Mouse (Mus musculus): Measurements from ENCODE around the gene Fgd5.
"Not testable (repeated sequence)": the region's sequence is repeated elsewhere in the genome, so short reads cannot be mapped to it uniquely, and the experiment has no call there.

Gene Fgd5

DNA sequence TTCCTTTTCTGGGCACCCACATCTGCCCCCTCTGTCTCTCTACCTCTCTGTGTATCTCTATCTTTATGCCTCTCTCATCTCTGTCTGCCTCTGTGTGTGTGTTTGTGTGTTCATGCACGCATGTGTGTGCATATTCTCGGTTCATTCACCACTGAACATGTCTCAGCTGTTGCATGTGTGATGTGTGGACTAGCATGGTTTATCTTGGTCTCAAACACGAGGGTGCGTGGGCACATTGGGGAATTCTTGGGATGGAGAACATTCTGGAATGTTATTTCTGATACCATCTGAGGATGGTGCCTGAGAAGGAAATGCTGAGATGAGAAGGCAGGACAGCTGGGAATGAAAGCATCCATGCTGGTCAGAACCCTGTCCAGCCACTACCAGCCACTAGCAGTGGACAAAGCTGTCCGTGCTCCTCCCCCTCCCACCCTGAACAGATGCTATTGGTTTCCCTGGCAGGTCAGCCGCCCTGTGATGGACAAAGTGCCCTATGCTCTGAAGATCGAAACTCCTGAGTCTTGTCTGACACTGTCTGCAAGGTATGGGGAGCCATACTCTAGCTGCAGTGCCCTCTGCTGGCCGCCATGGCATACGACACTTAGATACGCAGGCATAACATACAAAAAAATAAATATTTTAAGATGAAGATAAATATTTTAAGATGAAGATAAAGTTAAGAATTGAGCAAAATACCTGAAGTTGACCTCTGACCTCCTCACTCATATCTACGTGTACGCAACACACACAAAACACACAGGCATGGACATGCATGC lies 87.2 kb downstream of the Fgd5 start:
- DNase-seq (ENCODE audit: low read depth, low spot score): peak; percentile 20

DNA sequence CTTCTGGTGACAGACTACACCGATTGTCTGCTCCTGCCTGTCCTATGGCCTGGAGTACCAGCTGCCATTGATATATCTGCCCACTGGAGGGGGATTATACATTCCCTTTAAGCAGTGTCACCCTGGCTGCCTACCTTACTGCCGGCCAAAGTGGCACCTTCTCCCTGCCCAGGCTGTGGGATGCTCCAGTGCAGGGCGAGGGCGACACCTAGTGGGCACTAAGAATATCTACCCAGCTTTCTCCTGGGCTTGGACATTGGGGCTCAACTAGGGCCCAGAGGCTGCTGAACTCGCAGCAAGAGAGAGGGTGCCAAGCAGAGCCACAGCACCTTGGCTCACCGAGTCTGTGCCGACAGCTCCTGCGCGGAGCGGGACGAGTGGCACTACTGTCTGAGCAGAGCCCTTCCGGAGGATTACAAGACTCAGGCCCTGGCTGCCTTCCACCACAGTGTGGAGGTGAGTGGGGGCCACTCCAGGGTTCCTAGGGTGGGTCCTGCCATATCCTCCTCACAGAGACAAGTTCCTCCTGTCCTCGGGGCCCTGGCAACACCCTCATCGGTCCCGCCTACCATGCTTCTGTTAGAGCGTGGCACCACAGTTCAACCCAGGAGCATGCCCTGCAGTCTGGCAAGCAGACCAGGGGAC lies 88.6 kb downstream of the Fgd5 start:
- DNase-seq (ENCODE audit: low read depth, low spot score): peak; percentile 48

DNA sequence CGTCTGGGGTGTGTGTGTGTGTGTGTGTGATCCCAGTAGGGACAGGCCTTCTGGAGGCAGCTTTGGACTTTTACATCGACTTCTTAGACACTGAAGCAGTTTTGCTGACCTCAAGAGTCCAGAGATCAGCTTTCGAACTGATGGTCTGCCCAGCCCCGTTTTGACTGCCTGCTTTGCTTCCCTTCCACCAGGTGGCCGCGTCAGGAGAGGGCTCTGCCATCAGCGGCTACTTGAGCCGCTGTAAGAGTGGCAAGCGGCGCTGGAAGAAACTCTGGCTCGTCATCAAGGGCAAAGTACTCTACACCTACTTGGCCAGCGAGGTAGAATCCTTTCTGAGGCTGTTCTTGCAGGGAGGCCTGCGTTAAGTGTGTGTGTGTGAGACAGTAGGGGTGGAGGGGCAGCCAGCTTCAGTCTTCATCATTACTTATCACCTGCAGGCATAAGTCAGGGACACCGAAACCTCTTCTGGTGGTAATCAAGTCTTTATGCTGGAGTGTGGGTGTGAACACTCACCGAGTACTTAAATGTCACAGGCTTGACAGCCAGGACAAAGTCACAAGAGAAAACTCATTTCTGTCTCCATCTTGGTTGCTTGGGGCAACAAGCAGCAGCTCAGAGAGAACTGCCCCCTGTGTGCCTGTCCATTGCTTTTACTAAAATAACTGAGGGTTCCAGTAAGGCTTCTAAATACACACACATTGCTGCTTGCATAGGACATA lies 92.6 kb downstream of the Fgd5 start:
- DNase-seq (ENCODE audit: low read depth, low spot score): no peak

DNA sequence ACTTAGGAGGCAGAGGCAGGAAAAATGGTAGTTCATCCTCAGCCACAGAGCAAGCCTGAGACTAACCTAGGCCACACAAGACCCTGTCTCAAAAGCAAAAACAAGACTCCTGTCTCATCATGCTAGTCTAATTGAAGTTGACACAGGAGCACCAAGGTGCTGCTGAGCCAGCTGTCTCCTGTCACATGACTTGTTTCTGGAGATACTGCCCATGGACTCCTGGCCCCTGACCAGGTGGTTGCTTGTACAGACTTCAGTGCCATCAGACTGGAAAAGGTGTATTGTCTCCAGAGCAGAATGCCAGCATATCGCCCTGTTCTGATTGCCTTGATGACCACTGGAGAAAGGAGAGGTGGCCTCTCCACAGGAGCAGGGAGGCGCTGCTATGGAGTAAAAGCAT lies 102.1 kb downstream of the Fgd5 start:
- DNase-seq (ENCODE audit: low read depth, low spot score): no peak

DNA sequence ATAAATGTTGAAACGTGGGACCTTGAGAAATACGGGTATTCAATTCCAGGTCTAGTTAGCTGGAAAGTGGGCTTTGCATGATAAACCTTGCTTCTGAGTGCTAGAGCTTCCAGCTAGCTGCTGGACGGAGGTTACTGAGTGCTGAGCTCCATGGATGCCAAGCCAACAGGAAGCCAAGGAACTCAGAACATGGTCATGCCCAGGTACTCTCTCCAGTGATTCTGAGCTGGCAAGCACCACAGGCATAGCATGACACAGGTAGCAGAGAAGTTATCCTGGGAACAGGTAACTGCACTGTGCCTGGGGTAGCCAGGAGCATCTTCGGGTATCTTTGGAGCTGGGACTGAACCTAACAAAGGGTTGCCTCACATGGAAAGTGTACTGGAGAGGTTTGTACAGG lies 104.1 kb downstream of the Fgd5 start:
- DNase-seq (ENCODE audit: low read depth, low spot score): no peak

DNA sequence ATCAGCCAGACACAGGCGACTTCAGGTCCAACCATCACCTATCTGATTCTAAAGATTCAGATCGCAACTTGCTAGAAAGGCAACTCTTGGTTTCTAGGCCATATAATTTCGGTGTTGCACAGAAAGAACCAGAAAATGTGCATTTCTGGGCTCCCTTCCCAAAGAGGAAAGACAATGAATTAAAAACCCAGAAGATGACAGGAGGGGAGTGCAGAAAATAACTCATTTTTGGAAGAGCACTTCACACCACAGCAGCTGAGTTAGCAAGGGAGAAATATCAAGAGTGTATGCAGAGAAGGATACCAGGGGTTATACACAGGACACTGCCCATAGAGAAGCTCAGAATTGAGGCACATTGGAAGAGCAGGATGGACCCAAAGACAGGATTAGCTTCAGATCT lies 106.3 kb downstream of the Fgd5 start:
- DNase-seq (ENCODE audit: low read depth, low spot score): no peak

DNA sequence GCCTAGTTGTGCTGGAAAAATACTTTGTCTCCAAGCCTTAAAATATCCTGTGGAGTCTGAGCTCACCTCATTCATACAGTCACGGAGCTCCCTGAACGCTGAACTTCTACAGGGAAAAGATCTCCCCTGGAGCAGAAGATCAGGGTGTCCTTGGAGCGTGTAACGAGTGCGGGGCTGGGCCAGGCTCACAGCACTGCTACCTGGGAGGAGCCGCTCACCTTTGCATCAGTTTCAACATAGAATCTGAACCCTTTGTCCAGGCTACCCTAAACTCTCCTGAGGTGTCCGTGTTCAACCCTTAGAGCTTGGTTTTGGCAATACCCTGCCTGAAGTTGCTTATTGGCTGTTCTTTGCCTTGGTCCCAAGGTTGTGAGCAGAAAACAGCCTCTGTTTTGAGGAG lies 110.5 kb downstream of the Fgd5 start:
- not testable (repeated sequence) for DNase-seq (ENCODE audit: low read depth, low spot score)

DNA sequence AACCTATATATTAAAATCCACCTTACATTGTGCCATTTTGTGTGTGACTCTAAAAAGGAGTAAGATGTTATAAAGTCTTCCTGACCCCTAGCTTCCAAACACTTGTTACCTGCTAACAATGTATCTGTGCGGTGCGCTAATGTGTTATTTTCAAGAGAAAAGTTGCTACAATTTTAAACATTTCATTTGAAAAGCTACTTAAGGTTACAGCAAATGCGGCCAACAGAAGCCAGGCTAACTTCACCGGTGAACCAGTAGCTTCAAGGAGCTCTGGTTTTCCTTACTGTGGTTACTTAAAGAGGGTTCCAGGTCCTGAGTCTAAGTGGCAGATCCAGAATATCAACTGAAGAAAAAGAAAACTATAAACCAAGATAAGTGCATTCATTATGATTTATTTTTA lies 111.3 kb downstream of the Fgd5 start:
- DNase-seq (ENCODE audit: low read depth, low spot score): no peak

DNA sequence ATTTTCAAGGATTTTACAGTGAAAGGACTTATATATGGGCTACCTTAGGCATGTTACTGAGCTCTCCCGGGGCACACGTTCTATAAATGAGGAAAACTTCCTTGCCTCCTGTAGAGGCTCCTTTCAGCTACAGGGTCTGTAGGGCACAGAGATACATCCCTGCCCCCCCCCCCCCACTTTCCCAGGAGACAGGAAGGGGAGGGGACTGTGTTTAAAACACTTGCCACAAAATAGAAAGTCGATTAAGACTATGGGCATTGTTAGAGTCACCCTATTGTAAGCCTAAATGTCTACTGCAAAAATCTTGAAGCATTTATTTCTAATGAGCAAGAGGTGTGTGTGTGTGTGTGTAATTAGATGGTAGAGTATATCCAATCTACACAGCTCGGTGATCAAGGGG lies 111.8 kb downstream of the Fgd5 start:
- DNase-seq (ENCODE audit: low read depth, low spot score): no peak

DNA sequence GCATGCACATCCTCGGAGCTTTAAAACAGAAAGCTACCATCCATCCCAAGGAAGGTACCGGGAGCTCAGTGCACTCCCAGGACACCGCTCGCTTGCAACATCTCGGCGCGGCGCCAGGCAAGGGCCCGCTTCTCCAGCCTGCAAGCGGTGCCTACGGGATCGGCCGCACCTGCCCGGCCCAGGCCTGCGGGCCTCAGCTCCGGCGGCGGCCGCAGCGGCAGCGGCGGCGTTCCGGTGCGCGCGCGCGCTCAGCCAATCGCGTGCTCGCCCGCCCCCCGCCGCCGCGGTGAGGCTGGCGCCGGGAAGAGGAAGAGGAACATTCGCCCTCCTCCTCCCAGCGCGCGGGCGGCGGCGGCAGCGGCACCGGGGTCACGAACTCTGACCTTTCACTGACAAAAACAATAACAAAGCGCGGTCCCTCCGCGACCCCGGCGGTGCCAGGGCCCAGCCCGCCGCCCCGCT lies 112.5 kb downstream of the Fgd5 start, which contains the start of gene Nr2c2:
Gene Nr2c2, plus strand, starts transcription at position 261 of the 462 bp plus-strand sequence.
- DNase-seq (ENCODE audit: low read depth, low spot score): peak; percentile 68

DNA sequence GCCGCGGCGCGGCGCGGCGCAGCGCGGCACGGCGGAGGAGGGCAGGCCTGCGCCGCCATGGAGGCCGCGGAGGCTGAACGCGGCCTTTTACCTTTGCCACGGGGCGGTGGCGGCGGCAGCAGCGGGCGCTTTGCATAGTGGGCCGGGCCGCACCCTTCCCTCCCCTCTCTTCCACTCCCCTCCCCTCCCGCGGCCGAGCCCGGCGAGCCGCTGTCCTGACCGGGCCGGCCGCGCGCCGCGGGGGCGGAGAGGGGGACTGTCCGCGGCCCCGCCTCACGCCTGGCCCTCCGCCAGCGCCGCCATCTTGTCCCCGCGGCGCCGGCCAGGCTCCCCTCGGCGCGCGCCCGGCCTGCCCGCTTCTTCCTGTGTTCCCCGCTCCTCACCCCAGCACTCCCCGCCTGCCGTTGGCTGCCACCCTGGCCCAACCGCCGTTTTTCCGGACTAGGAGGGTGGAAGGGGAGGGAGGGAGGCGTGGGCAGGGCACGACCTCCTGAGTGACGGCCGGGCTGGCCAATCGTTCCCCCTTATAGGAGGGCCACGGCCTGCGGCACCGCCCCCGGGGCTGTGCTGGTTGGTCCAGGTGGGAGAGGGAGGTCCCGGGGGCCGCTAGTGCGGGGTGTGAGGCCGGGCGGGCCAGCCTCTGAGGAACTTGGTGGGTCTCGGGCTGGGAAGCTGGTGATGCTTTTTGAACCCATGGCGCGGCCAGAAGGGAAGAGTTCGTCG lies 113.2 kb downstream of the Fgd5 start:
- DNase-seq (ENCODE audit: low read depth, low spot score): peak; percentile 97

DNA sequence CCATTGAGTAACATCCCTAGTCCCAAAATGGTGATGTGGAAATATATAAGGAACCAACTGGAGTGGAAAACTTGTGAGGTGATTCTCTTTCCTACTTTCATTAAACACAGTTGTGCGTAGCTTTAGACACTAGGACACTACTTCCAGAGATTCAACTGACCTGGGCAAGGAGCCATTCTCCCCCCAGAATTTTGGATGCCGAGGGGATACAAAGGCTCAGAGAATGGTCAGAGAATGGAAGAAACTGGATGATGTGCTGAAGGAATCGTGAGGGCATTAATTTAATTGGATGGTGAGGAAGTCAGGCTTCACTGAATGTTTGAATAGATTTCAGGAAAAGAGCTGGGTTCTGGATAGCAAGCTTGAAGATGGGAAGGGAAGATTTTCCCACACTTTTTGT lies 114.1 kb downstream of the Fgd5 start:
- DNase-seq (ENCODE audit: low read depth, low spot score): no peak

DNA sequence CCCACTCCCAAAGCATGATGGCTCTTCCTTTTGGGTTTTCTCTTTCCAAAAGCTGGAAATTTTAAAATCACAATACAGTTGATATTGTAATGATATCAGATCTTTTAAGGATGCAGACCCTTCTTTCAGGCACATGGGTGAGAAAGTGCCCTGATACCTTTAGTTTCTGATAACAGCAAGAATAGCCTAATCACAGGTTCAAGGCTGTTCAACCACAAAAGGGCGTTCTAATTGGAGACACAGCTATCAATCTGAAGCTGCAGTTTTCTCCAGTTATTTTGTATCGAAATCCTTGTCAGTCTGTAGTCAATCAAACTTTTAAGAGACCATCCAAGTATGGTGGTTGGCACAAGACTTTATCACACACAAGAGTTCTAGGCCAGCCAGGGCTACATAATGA lies 115.2 kb downstream of the Fgd5 start:
- no peak for DNase-seq (ENCODE audit: low read depth, low spot score)

DNA sequence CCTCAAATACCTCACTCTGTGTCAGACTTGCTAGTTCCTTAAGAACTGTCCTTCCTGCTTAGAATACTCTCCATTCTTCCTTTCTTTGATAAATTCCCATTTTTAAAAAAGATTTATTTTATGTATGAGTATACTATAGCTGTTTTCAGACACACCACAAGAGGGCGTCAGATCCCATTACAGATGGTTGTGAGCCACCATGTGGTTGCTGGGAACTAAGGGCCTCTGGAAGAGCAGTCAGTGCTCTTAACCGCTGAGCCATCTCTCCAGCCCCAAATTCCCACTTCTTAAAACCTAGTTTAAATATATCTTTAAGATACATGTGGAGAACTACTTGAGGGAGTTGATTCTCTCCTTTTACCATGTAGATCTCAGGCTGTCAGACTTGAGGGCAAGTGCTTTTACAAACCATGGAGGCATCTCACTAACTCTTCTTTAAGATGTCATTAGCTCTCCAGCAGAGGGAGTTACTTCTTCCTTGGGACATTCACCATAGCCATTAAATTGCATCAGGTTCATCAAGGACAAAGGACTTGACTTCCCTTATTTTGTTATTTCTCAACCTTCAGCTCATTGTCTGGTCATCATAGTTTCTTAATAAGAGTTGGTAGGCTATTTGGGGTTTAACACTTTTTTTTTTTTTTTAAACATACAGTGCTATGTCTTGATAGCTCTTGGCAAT lies 122.1 kb downstream of the Fgd5 start:
- no peak for DNase-seq (ENCODE audit: low read depth, low spot score)

DNA sequence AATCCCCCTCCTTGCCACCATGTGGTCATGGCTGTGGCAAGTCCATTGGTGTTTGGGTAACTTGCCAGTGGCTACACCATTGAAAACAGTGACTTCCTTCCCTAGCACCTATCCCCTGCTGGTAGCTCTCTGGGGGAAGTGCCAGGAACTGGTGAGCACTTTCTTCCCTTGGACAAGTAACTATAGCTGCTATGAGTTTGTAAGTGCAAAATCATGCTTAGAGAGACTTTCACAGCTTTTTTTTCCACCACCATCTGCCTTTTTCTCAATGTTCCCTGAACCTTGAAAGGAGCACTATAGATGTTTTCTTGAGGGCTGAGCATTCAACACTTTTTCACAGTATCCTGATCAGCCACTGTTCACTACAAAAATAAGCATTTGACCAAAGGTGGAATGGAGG lies 145.9 kb downstream of the Fgd5 start:
- no peak for DNase-seq (ENCODE audit: low read depth, low spot score)

All from retina, adult 2 months (tissue).